Comparison of ENCODE assay signal across 10 mouse cellular contexts in genomic region chr8:104253016-104253415, GRCm38 (mm10). TPM values are rescaled to one million over a fixed set of nuclear protein-coding genes. Genes with fewer than 3 reads are reported as not detected.
DNase-seq lines count a peak whose midpoint lies in the region; ATAC-seq and TF ChIP-seq lines count a peak whose summit lies in the region.
"Had no signal": no experiment of that assay in that cellular context is flagged by ENCODE, and none has a peak within 500 bp of the region (broad histone marks: within the 10 kb centered on the region; RNA-seq: fewer than 3 reads in every experiment).

No protein-coding gene starts in this region.

- DNase-seq in adrenal gland, adult (ENCODE audit: inconsistent age in 2 of 2, low spot score in 1 of 2), result peak; percentile 38 to 70
- no peak for DNase-seq in adrenal gland, adult 8-10 months
- DNase-seq in midbrain, postnatal 0 days (ENCODE audit: low spot score), result no peak
- DNase-seq in liver, embryonic 14.5 days (ENCODE audit: low read depth in 3 of 3, low spot score in 3 of 3), result no peak
- DNase-seq in thymus, postnatal 14 days, result peak; percentile 64
- DNase-seq in urinary bladder, postnatal 25 days (ENCODE audit: low spot score), result no peak
- DNase-seq in right cerebral cortex, postnatal 25 days, result no peak

- no peak for ATAC-seq in midbrain, postnatal 0 days (ENCODE audit: low FRiP score)
- no peak for ATAC-seq in midbrain, embryonic 15.5 days (replicated peaks)
- no peak for ATAC-seq in liver, embryonic 14.5 days (ENCODE audit: insufficient read depth)

- H3K27ac ChIP-seq in midbrain, postnatal 0 days (ENCODE audit: low read depth, low read length), result no peak overlapping the region
- H3K27ac ChIP-seq in midbrain, embryonic 15.5 days, result no peak overlapping the region
- no peak overlapping the region for H3K27ac ChIP-seq in liver, embryonic 14.5 days
- H3K27ac ChIP-seq: stomach, embryonic 15.5 days had no signal

- no peak for TF ChIP-seq EP300 in liver, embryonic 14.5 days (IDR thresholded peaks at IDR 0.05; ENCODE audit: low read depth)

- peak; percentile 43 for TF ChIP-seq CTCF in midbrain, postnatal 0 days (IDR thresholded peaks at IDR 0.05)
- TF ChIP-seq CTCF in liver, embryonic 14.5 days (IDR thresholded peaks at IDR 0.05; ENCODE audit: low read depth), result peak; percentile 82

- H3K36me3 ChIP-seq in midbrain, postnatal 0 days (ENCODE audit: insufficient read depth, low read length), result peaks cover 1% of the 10 kb centered on the region; the same call in 1 of the 2 replicates
- H3K36me3 ChIP-seq in midbrain, embryonic 15.5 days (replicated peaks), result peaks cover under 1% of the 10 kb centered on the region; the same call in 1 of the 2 replicates
- H3K36me3 ChIP-seq in liver, embryonic 14.5 days (replicated peaks; ENCODE audit: control insufficient read depth, insufficient read depth, low read depth), result no peaks in the 10 kb centered on the region

- WGBS in midbrain, postnatal 0 days, result 88% methylated on average over 3 of the region's 3 CpGs
- WGBS in midbrain, embryonic 15.5 days, result 93% methylated on average over 3 of the region's 3 CpGs
- 68% methylated on average over 3 of the region's 3 CpGs for WGBS in liver, embryonic 14.5 days (ENCODE audit: insufficient replicate concordance)

- H3K4me3 ChIP-seq in midbrain, postnatal 0 days (ENCODE audit: low read depth, low read length), result no peak overlapping the region
- no peak overlapping the region for H3K4me3 ChIP-seq in midbrain, embryonic 15.5 days
- H3K4me3 ChIP-seq in liver, embryonic 14.5 days (ENCODE audit: insufficient read depth in 1 of 2, low read depth in 2 of 2, low read length in 2 of 2), result no peak overlapping the region
- H3K4me3 ChIP-seq: stomach, embryonic 15.5 days had no signal

- H3K4me2 ChIP-seq in midbrain, postnatal 0 days (ENCODE audit: low read depth, low read length, poor library complexity, severe bottlenecking), result no peak overlapping the region
- H3K4me2 ChIP-seq in midbrain, embryonic 15.5 days, result no peak overlapping the region
- no peak overlapping the region for H3K4me2 ChIP-seq in liver, embryonic 14.5 days (ENCODE audit: low read depth)
- H3K4me2 ChIP-seq: stomach, embryonic 15.5 days had no signal

- H3K9ac ChIP-seq in midbrain, postnatal 0 days (replicated peaks; ENCODE audit: low read length, poor library complexity, severe bottlenecking), result no peak overlapping the region
- H3K9ac ChIP-seq in midbrain, embryonic 15.5 days, result no peak overlapping the region
- no peak overlapping the region for H3K9ac ChIP-seq in liver, embryonic 14.5 days (replicated peaks)
- H3K9ac ChIP-seq: stomach, embryonic 15.5 days had no signal

- H3K4me1 ChIP-seq in midbrain, postnatal 0 days (ENCODE audit: insufficient read depth, low read length), result 0 out of 2 replicates have a peak, but pooled peaks cover 6% of the 10 kb centered on the region
- H3K4me1 ChIP-seq in midbrain, embryonic 15.5 days, result peaks cover 10% of the 10 kb centered on the region; the same call in 1 of the 2 replicates
- peaks cover 3 to 11% of the 10 kb centered on the region in 2 experiments; a peak in 3 of 4 replicates for H3K4me1 ChIP-seq in liver, embryonic 14.5 days (replicated peaks; ENCODE audit: control insufficient read depth in 2 of 2, insufficient read depth in 2 of 2, low read length in 1 of 2)

- H3K9me3 ChIP-seq in midbrain, postnatal 0 days (ENCODE audit: low read length), result no peaks in the 10 kb centered on the region; the same call in 1 of the 2 replicates
- H3K9me3 ChIP-seq in midbrain, embryonic 15.5 days, result no peaks in the 10 kb centered on the region
- H3K9me3 ChIP-seq in liver, embryonic 14.5 days (ENCODE audit: control insufficient read depth, low read length), result no peaks in the 10 kb centered on the region
- H3K9me3 ChIP-seq: stomach, embryonic 15.5 days had no signal

- H3K27me3 ChIP-seq in midbrain, postnatal 0 days (ENCODE audit: insufficient read depth, low read length), result no peaks in the 10 kb centered on the region
- no peaks in the 10 kb centered on the region for H3K27me3 ChIP-seq in midbrain, embryonic 15.5 days (replicated peaks)
- no peaks in the 10 kb centered on the region for H3K27me3 ChIP-seq in liver, embryonic 14.5 days (ENCODE audit: control insufficient read depth, insufficient read depth, low read length)
- H3K27me3 ChIP-seq: stomach, embryonic 15.5 days had no signal

RNA-seq across cellular contexts. Expression of gene Cklf, which starts 2.4 kb away (rescaled TPM):
- total RNA-seq in adrenal gland, adult 8-10 months (2022), result 100 to 1,000 TPM in 2 of 4 experiments, 10 to 100 TPM in 2; 71.6 to 149 (median 92.8) TPM
- total RNA-seq in midbrain, postnatal 0 days (2014; rRNA removed), result 21.5 and 21.7 TPM in 2 replicates
- 29.6 and 31.3 TPM in 2 replicates for polyA plus RNA-seq in midbrain, postnatal 0 days (2015; fragmentation: Nextera tagmentation; extraction: Ambion mirVana)
- polyA plus RNA-seq in midbrain, embryonic 15.5 days (2015; fragmentation: Nextera tagmentation; extraction: Ambion mirVana), result 29.2 and 32.3 TPM in 2 replicates
- 10.2 and 13.6 TPM in 2 replicates for polyA plus RNA-seq in liver, embryonic 14.5 days (2012; rRNA removed)
- 16.5 and 17.9 TPM in 2 replicates for polyA plus RNA-seq in liver, embryonic 14.5 days (2014; fragmentation: Nextera tagmentation; extraction: Ambion mirVana)

RNA-seq across cellular contexts. Expression of gene Tk2, which starts 4.7 kb away (rescaled TPM):
- total RNA-seq in adrenal gland, adult 8-10 months (2022), result 100 to 1,000 TPM in 2 of 4 experiments, 10 to 100 TPM in 2; 81.6 to 125 (median 103) TPM
- 36.6 and 45.8 TPM in 2 replicates for total RNA-seq in midbrain, postnatal 0 days (2014; rRNA removed)
- 42.1 and 48.1 TPM in 2 replicates for polyA plus RNA-seq in midbrain, postnatal 0 days (2015; fragmentation: Nextera tagmentation; extraction: Ambion mirVana)
- 53.9 and 54.0 TPM in 2 replicates for polyA plus RNA-seq in midbrain, embryonic 15.5 days (2015; fragmentation: Nextera tagmentation; extraction: Ambion mirVana)
- 3.1 and 3.9 TPM in 2 replicates for polyA plus RNA-seq in liver, embryonic 14.5 days (2012; rRNA removed)
- polyA plus RNA-seq in liver, embryonic 14.5 days (2014; fragmentation: Nextera tagmentation; extraction: Ambion mirVana), result 4.9 and 7.0 TPM in 2 replicates

RNA-seq across cellular contexts. Expression of gene Cmtm2a, which starts 40.0 kb away (rescaled TPM):
- under 1 TPM; 0.27 to 0.87 (median 0.59) TPM for total RNA-seq in adrenal gland, adult 8-10 months (2022)
- not detected in 2 replicates for total RNA-seq in midbrain, postnatal 0 days (2014; rRNA removed)
- polyA plus RNA-seq in midbrain, postnatal 0 days (2015; fragmentation: Nextera tagmentation; extraction: Ambion mirVana), result not detected in 2 replicates
- not detected in 2 replicates for polyA plus RNA-seq in midbrain, embryonic 15.5 days (2015; fragmentation: Nextera tagmentation; extraction: Ambion mirVana)
- not detected in 2 replicates for polyA plus RNA-seq in liver, embryonic 14.5 days (2012; rRNA removed)
- not detected in 2 replicates for polyA plus RNA-seq in liver, embryonic 14.5 days (2014; fragmentation: Nextera tagmentation; extraction: Ambion mirVana)
- polyA plus RNA-seq: liver, embryonic 16.5 days; stomach, embryonic 15.5 days had no signal

RNA-seq across cellular contexts. Expression of gene Gm45711, which starts 56.9 kb away (rescaled TPM):
- total RNA-seq in adrenal gland, adult 8-10 months (2022), result under 1 TPM in 2 of 4 experiments, not detected in 2; 0.24 to 0.43 TPM
- not detected in 2 replicates for total RNA-seq in midbrain, postnatal 0 days (2014; rRNA removed)
- not detected in 2 replicates for polyA plus RNA-seq in midbrain, postnatal 0 days (2015; fragmentation: Nextera tagmentation; extraction: Ambion mirVana)
- not detected in 2 replicates for polyA plus RNA-seq in midbrain, embryonic 15.5 days (2015; fragmentation: Nextera tagmentation; extraction: Ambion mirVana)
- polyA plus RNA-seq in liver, embryonic 14.5 days (2012; rRNA removed), result not detected in 2 replicates
- polyA plus RNA-seq in liver, embryonic 14.5 days (2014; fragmentation: Nextera tagmentation; extraction: Ambion mirVana), result not detected in 2 replicates
- polyA plus RNA-seq: liver, embryonic 16.5 days; stomach, embryonic 15.5 days had no signal

RNA-seq across cellular contexts. Expression of gene Cmtm1, which starts 56.9 kb away (rescaled TPM):
- total RNA-seq in adrenal gland, adult 8-10 months (2022), result under 1 TPM in 3 of 4 experiments, not detected in 1; 0.24 to 0.40 (median 0.26) TPM
- total RNA-seq in midbrain, postnatal 0 days (2014; rRNA removed), result not detected in 2 replicates
- polyA plus RNA-seq in midbrain, postnatal 0 days (2015; fragmentation: Nextera tagmentation; extraction: Ambion mirVana), result not detected in 2 replicates
- polyA plus RNA-seq in midbrain, embryonic 15.5 days (2015; fragmentation: Nextera tagmentation; extraction: Ambion mirVana), result not detected in 2 replicates
- polyA plus RNA-seq in liver, embryonic 14.5 days (2012; rRNA removed), result not detected in 2 replicates
- polyA plus RNA-seq in liver, embryonic 14.5 days (2014; fragmentation: Nextera tagmentation; extraction: Ambion mirVana), result not detected in 2 replicates
- polyA plus RNA-seq: liver, embryonic 16.5 days; stomach, embryonic 15.5 days had no signal

Comparison
In these comparisons a context has a peak if more than half of its experiments do, and no peak if none do; other contexts are left out.
1. DNase-seq: peak in adrenal gland, adult (2 of 2) and thymus, postnatal 14 days (single experiment); none in adrenal gland, adult 8-10 months (single experiment), midbrain, postnatal 0 days (single experiment), liver, embryonic 14.5 days (0 of 3), urinary bladder, postnatal 25 days (single experiment) and right cerebral cortex, postnatal 25 days (single experiment).